Mouse (Mus musculus) T-helper 1 cell (primary cell): ENCODE data around the gene Gpatch4.

Experiments
- in situ Hi-C: fragments of 300-600 bp; cut with MboI, MseI; formaldehyde crosslinking; loops from one replicate; pipeline ENCODE4 v1.15.1; 2025; ENCODE audit warnings: high pct_unique_total_duplicates

The Gpatch4 gene

DNA sequence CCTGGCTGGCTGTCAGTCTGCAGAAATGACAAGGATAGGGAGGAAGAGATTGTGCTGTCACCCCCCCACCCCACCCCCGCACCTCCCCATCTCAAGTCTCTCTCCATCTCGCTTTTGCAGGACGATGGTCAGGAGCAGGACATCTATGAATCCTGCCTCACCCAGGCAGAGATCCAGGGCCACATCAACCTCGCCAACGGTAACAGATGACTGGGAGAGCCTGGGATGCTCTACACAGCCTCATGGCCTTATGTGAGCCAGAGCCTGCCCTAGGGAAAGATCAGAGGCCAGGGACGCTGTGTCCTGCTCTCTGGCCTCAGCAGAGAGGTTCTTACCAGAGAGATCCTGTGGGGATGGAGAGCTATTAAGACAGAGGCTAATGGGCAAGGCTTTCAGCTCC lies 47.7 kb downstream of the Gpatch4 start:
- in situ Hi-C loops, result loop anchor here (5.0 kb wide), 1 partner anchor 152 kb away; no protein-coding TSS in a partner anchor

DNA sequence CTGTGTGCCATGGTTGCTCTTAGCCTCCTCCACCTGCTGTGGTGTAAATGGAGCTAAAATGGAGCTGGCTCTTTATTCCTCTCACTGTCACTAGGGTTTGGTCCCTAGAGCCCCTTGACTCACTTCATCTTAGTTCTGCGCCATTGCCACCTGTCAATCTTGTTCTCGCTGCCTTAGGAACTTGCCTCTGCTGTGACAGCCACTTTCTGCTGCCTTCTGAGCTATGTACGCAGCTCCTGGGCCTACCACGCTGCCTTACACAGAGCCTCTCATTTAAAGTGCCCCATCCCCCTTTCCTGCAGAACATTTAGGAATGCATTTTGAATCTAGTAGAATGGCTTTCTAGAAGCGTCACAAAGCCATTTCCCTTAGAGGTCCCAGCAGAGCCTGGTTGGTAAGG lies 51.2 kb downstream of the Gpatch4 start:
- in situ Hi-C loops, result loop anchor here (5.0 kb wide), 1 partner anchor 148 kb away; no protein-coding TSS in a partner anchor

DNA sequence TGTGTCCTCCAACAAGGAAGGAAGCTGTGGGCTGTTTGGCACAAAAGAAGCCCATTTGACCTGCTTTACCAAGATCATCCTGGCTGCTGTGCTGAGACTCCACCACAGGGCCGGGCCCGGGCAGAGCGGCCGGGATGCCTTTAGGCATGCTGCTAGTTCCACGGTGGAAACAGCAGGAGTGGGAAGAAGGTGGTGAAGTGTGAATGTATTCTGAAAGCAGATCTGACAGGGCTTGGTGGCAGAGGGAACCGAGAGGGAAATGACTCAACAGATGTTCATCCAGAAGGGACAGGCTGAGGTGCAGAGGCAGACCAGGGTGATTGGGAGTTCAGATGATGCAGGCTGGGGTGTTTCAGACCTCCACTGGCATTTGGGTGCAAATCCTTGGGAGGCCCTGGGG lies 54.8 kb downstream of the Gpatch4 start:
- in situ Hi-C loops, result no loop called here

DNA sequence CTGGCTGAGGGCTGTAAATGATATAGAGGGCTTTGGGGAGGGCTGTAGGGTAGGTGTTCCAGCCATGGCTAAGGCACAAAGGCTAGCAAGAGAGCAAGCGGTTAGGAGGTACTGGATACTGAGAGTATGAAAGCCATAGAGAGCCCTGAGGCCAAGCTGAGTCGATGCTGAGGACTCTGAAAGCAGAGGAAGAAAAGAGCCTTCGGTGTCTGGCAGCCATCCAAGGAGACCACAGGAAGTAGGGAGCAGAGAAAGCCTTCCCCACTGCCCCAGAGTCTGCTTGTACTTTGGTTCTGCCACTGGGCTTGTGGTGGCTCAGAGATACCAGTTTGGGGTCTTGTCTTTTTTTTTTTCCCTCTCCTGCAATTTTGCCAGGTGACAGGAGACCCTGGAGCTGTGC lies 57.3 kb downstream of the Gpatch4 start:
- in situ Hi-C loops, result no loop called here

DNA sequence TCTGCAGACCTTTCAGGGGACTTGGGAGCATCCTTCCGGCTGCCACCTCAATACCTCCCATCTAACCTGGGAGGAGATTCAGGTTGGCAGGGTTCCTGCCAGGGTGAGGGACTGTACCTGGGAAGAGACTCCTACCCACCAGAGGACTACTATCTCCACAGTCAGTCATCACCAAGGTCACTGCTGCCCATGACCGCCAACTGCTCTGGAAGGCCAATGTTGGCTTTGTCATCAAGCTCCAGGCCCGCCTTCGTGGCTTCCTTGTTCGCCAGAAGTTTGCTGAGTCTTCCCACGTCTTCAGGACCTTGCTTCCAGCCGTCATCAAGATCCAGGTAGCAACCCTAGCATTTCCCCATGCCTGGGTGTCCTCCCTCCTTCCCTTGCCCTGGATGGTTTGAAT lies 58.8 kb downstream of the Gpatch4 start:
- in situ Hi-C loops, result no loop called here

DNA sequence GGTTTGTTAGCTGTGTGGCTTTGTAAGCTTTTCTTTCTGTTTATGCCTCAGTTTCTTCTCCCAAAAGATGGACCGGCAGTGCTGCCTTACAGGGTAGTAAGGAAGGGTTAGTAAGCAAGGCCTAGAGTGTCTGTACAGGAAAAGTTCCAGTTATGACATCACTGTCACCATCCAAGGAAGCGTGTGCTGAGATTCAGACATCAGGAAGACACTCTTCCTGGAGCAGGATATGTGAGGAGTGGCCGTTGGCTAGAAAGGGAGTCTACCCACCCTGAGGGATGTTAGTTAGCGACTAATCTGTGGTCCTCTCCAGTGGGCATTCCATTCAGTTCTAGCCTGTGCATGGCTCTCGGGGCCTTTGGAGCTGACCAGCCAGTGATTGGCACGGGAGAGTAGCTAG lies 59.3 kb downstream of the Gpatch4 start:
- in situ Hi-C loops, result no loop called here

DNA sequence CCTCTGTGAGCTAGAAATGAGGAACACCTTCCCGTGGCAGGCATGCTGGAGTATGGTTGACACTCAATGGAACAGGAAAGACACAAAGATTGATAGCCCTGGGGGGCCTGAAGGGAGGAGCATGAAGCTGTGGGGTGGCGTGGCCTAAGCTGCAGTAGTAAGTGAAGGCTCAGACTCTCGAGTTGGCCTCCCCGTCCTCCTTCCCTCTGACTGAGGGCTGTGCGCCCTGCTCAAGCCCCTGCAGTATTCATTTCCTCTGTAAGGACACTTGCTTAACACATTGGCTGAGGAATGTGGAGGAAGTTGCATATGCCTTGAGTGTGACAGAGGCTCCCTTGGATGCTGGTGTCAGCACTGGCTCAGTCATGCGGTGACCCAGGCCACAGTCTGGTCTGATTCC lies 59.7 kb downstream of the Gpatch4 start:
- in situ Hi-C loops, result no loop called here
